Mouse (Mus musculus): ENCODE results near the gene Phf10. TPM values are rescaled to one million over a fixed set of nuclear protein-coding genes. Genes with fewer than 3 reads are reported as not detected.

Gene Phf10
- polyA plus RNA-seq, 1 experiment from 2014 or later = 27.7 TPM

- no peak overlapping the region for H3K4me3 ChIP-seq
- 89% methylated on average over 5 of the region's 5 CpGs for WGBS
These were observed 29.6 kb downstream of the Phf10 start for GRCm38 (mm10) chr17:14931469-14931868.

GRCm38 (mm10) chr17:14930697-14931096, 30.4 kb downstream of the Phf10 start:
- Histone ChIP-seq H3K27me3 (ENCODE audit: low read depth, poor library complexity, severe bottlenecking) (no peaks in the 10 kb centered on the region), H3K36me3 (no peaks in the 10 kb centered on the region), H3K4me1 (no peaks in the 10 kb centered on the region), H3K9me3 (replicated peaks) (no peaks in the 10 kb centered on the region), H3K4me3 (no peak overlapping the region), H3K27ac (replicated peaks) (no peak overlapping the region)
- WGBS = 84% methylated on average over 7 of the region's 7 CpGs
- no peak for DNase-seq (ENCODE audit: low spot score)

More at GRCm38 (mm10) chr17:14931469-14931868, 29.6 kb downstream of the Phf10 start:
- Histone ChIP-seq H3K27ac (replicated peaks) (no peak overlapping the region), H3K9me3 (replicated peaks) (no peaks in the 10 kb centered on the region), H3K4me1 (no peaks in the 10 kb centered on the region), H3K27me3 (ENCODE audit: low read depth, poor library complexity, severe bottlenecking) (no peaks in the 10 kb centered on the region), H3K36me3 (no peaks in the 10 kb centered on the region)
- no peak for DNase-seq (ENCODE audit: low spot score)

GRCm38 (mm10) chr17:14928631-14929030, 32.4 kb downstream of the Phf10 start:
- Histone ChIP-seq H3K36me3 (no peaks in the 10 kb centered on the region), H3K9me3 (replicated peaks) (no peaks in the 10 kb centered on the region), H3K4me3 (no peak overlapping the region), H3K27me3 (ENCODE audit: low read depth, poor library complexity, severe bottlenecking) (no peaks in the 10 kb centered on the region), H3K4me1 (no peaks in the 10 kb centered on the region), H3K27ac (replicated peaks) (no peak overlapping the region)
- no peak for DNase-seq (ENCODE audit: low spot score)
- 82% methylated on average over 5 of the region's 5 CpGs for WGBS

GRCm38 (mm10) chr17:14927644-14928218, 33.3 kb downstream of the Phf10 start:
- Histone ChIP-seq H3K4me3 (no peak overlapping the region), H3K27me3 (ENCODE audit: low read depth, poor library complexity, severe bottlenecking) (no peaks in the 10 kb centered on the region), H3K36me3 (no peaks in the 10 kb centered on the region), H3K4me1 (no peaks in the 10 kb centered on the region), H3K9me3 (replicated peaks) (no peaks in the 10 kb centered on the region), H3K27ac (replicated peaks) (no peak overlapping the region)
- no peak for DNase-seq (ENCODE audit: low spot score)
- WGBS = 82% methylated on average over 8 of the region's 8 CpGs

- H3K9me3 ChIP-seq (replicated peaks) = no peaks in the 10 kb centered on the region
- no peaks in the 10 kb centered on the region for H3K4me1 ChIP-seq
- no peaks in the 10 kb centered on the region for H3K36me3 ChIP-seq
- no peaks in the 10 kb centered on the region for H3K27me3 ChIP-seq (ENCODE audit: low read depth, poor library complexity, severe bottlenecking)
- WGBS = 79% methylated on average over 6 of the region's 6 CpGs
- H3K4me3 ChIP-seq = no peak overlapping the region
- no peak overlapping the region for H3K27ac ChIP-seq (replicated peaks)
- DNase-seq (ENCODE audit: low spot score) = no peak
These were observed 39.5 kb downstream of the Phf10 start for GRCm38 (mm10) chr17:14921582-14921981.

GRCm38 (mm10) chr17:14917866-14918265, 43.2 kb downstream of the Phf10 start:
- H3K27me3 ChIP-seq (ENCODE audit: low read depth, poor library complexity, severe bottlenecking) = no peaks in the 10 kb centered on the region
- no peak for DNase-seq (ENCODE audit: low spot score)
- no peak overlapping the region for H3K27ac ChIP-seq (replicated peaks)
- H3K4me3 ChIP-seq = no peak overlapping the region
- no peaks in the 10 kb centered on the region for H3K9me3 ChIP-seq (replicated peaks)
- WGBS = 92% methylated on average over 8 of the region's 8 CpGs
- H3K4me1 ChIP-seq = no peaks in the 10 kb centered on the region
- H3K36me3 ChIP-seq = no peaks in the 10 kb centered on the region

- no peak overlapping the region for H3K27ac ChIP-seq (replicated peaks)
- no peak for DNase-seq (ENCODE audit: low spot score)
- no peaks in the 10 kb centered on the region for H3K4me1 ChIP-seq
- 90% methylated on average over 4 of the region's 4 CpGs for WGBS
- no peaks in the 10 kb centered on the region for H3K9me3 ChIP-seq (replicated peaks)
- no peaks in the 10 kb centered on the region for H3K36me3 ChIP-seq
- H3K4me3 ChIP-seq = no peak overlapping the region
- H3K27me3 ChIP-seq (ENCODE audit: low read depth, poor library complexity, severe bottlenecking) = no peaks in the 10 kb centered on the region
These were observed 46.7 kb downstream of the Phf10 start for GRCm38 (mm10) chr17:14914401-14914800.

GRCm38 (mm10) chr17:14912981-14913380, 48.1 kb downstream of the Phf10 start:
- 92% methylated on average over 8 of the region's 8 CpGs for WGBS
- Histone ChIP-seq H3K9me3 (replicated peaks) (no peaks in the 10 kb centered on the region), H3K27me3 (ENCODE audit: low read depth, poor library complexity, severe bottlenecking) (no peaks in the 10 kb centered on the region), H3K4me1 (no peaks in the 10 kb centered on the region), H3K27ac (replicated peaks) (no peak overlapping the region), H3K36me3 (no peaks in the 10 kb centered on the region), H3K4me3 (no peak overlapping the region)
- no peak for DNase-seq (ENCODE audit: low spot score)

GRCm38 (mm10) chr17:14912420-14912819, 48.7 kb downstream of the Phf10 start:
- Histone ChIP-seq H3K27ac (replicated peaks) (no peak overlapping the region), H3K9me3 (replicated peaks) (no peaks in the 10 kb centered on the region), H3K36me3 (no peaks in the 10 kb centered on the region), H3K27me3 (ENCODE audit: low read depth, poor library complexity, severe bottlenecking) (no peaks in the 10 kb centered on the region), H3K4me3 (no peak overlapping the region), H3K4me1 (no peaks in the 10 kb centered on the region)
- 50% methylated on average over 6 of the region's 6 CpGs for WGBS
- no peak for DNase-seq (ENCODE audit: low spot score)

- DNase-seq (ENCODE audit: low spot score) = no peak
- Histone ChIP-seq H3K27me3 (ENCODE audit: low read depth, poor library complexity, severe bottlenecking) (no peaks in the 10 kb centered on the region), H3K27ac (replicated peaks) (no peak overlapping the region), H3K9me3 (replicated peaks) (no peaks in the 10 kb centered on the region), H3K4me3 (no peak overlapping the region), H3K4me1 (no peaks in the 10 kb centered on the region), H3K36me3 (no peaks in the 10 kb centered on the region)
- WGBS = 90% methylated on average over 5 of the region's 5 CpGs
These were observed 50.3 kb downstream of the Phf10 start for GRCm38 (mm10) chr17:14910771-14911170.

GRCm38 (mm10) chr17:14909331-14909730, 51.7 kb downstream of the Phf10 start:
- Histone ChIP-seq H3K27ac (replicated peaks) (no peak overlapping the region), H3K4me3 (no peak overlapping the region), H3K4me1 (no peaks in the 10 kb centered on the region), H3K27me3 (ENCODE audit: low read depth, poor library complexity, severe bottlenecking) (no peaks in the 10 kb centered on the region), H3K9me3 (replicated peaks) (no peaks in the 10 kb centered on the region), H3K36me3 (no peaks in the 10 kb centered on the region)
- 93% methylated on average over 5 of the region's 5 CpGs for WGBS
- DNase-seq (ENCODE audit: low spot score) = no peak

- Histone ChIP-seq H3K36me3 (no peaks in the 10 kb centered on the region), H3K4me3 (no peak overlapping the region), H3K4me1 (0 out of 2 replicates have a peak, but pooled peaks cover 2% of the 10 kb centered on the region), H3K27ac (replicated peaks) (no peak overlapping the region), H3K27me3 (ENCODE audit: low read depth, poor library complexity, severe bottlenecking) (no peaks in the 10 kb centered on the region), H3K9me3 (replicated peaks) (no peaks in the 10 kb centered on the region)
- no peak for DNase-seq (ENCODE audit: low spot score)
- WGBS = 72% methylated on average over 12 of the region's 12 CpGs
These were observed 53.9 kb downstream of the Phf10 start for GRCm38 (mm10) chr17:14907136-14907535.

- H3K9me3 ChIP-seq (replicated peaks) = no peaks in the 10 kb centered on the region
- 34% methylated on average over 1 of the region's 1 CpGs for WGBS
- no peak overlapping the region for H3K27ac ChIP-seq (replicated peaks)
- no peak for DNase-seq (ENCODE audit: low spot score)
- no peak overlapping the region for H3K4me3 ChIP-seq
- no peaks in the 10 kb centered on the region for H3K27me3 ChIP-seq (ENCODE audit: low read depth, poor library complexity, severe bottlenecking)
- H3K36me3 ChIP-seq = no peaks in the 10 kb centered on the region
- H3K4me1 ChIP-seq = 0 out of 2 replicates have a peak, but pooled peaks cover 2% of the 10 kb centered on the region
These were observed 54.5 kb downstream of the Phf10 start for GRCm38 (mm10) chr17:14906611-14907010.
